Mouse (Mus musculus): ENCODE results near the gene Cd37.

Cd37 gene

GRCm38 (mm10) chr7:45198435-45198834 lies 40.5 kb downstream of the Cd37 start:
- DNase-seq = peak; percentile 83

DNA sequence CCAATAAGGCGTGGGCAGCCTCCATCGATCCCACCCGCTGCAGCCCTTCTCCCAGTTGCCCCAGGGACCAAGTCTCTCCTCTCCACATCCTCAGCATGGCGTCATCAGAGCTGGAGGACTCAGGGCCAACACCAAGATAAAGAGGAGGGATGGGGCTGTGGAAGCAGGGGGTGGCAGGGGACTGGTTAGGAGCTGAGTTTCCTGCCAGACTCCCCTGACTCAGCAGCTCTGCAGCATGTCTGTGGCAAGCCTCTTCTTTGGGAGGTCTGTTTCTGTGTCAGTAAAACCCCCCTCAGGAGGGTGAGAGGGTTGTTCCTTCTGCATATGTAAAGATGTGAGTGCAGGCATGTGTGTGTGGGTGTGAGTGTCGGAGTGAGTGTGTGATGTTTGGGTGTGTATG lies 41.9 kb downstream of the Cd37 start:
- no peak for DNase-seq

DNA sequence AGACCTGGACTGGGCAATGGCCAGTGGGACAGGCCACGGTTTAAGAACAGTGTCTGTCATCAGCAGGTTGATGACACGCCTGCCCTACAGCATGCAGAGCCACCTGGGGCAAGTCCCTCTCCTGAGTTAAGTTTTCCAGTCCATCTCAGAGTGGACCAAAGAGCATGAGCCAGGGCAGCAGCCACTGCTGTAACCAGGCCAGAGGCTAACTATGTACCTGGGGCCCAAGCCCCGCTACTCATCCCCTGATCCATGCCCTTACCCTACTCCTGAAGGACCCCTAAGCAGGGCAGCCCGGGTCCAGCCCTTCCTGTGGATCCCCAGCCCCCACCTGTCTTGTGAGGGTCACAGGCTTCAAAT lies 42.8 kb downstream of the Cd37 start:
- DNase-seq = no peak

GRCm38 (mm10) chr7:45195341-45196175 lies 43.4 kb downstream of the Cd37 start:
- no peak for DNase-seq

GRCm38 (mm10) chr7:45193871-45194785 lies 44.8 kb downstream of the Cd37 start:
- DNase-seq = no peak

GRCm38 (mm10) chr7:45193406-45193805 lies 45.5 kb downstream of the Cd37 start:
- DNase-seq = no peak

DNA sequence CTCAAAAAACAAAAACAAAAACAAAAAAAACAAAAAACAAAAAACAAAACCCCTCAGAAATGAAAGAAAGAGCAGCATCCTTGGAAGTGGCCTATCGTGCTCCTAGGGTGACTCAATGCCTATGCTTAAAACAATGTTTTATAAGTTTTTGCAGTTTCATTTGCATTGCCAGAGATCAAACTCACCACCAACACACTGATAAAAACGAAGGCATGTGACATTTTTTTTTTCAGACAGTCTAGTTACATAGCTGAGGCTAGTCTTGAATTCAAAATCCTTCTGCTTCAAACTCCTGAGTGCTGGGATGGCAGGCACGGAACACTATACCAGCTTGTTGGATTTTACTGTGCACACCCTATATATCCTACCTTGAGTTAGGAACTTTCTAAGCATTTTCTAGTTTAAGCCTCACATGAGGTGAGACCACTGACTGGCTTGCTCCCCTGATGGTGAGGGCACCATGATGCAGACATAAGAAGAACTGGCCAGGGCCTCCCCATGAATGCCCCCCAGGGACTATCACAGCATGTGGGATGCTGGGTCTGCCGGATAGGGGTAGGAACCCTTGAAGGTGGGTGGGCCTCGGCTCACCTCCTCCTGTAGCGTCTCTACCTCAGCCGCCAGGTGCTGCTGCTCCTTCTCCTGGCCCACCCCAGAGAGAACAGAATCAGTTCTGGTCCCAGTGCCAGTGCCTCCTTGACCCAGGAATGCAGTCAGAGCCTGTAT lies 46.2 kb downstream of the Cd37 start:
- DNase-seq = no peak

DNA sequence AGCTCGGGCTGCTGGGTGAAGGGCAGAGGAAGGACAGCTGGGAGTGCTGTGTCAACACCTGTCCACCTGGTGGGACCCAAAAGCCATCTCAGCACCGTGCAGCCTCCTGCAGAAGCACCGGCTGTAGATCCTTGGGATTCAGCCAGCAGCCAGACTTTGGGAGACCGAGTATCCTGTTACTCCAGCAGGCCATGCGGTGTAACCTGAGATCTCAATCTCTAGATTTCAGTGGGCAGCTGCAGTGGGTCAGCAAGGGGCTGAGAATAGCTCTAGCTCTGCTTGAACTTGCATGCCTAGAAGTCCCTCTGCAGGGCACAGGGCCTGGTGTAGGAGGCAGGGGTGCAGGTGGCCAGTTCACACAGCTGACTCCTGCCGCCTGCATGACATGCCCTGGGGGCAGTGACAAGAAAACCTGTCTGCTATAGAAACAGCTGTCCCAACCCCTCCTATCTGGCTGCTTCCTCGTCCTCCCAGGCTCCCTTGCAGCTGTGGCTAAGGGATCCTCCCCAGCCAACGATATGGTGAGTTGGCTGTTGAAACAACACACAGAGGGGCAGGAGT lies 47.0 kb downstream of the Cd37 start:
- DNase-seq = peak; percentile 74

GRCm38 (mm10) chr7:45191161-45191560 lies 47.8 kb downstream of the Cd37 start:
- DNase-seq = no peak

DNA sequence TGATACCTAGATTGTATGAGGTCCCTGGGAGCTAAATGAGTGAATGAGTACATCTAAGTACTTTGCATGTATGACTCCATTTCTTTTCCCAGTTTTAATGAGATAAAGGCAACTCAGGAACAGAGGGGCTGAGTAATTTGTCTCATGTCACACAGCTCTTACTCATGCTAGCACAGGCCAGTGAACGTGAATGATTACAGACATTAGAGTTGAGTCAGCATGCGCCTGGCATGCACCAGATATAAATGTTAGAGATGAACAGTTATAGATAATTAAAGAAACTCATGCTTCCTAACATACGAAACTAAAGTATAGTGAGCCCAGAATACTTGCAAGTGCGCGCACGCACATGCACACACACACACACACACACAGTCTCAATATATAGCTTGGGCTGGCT lies 48.7 kb downstream of the Cd37 start:
- no peak for DNase-seq

DNA sequence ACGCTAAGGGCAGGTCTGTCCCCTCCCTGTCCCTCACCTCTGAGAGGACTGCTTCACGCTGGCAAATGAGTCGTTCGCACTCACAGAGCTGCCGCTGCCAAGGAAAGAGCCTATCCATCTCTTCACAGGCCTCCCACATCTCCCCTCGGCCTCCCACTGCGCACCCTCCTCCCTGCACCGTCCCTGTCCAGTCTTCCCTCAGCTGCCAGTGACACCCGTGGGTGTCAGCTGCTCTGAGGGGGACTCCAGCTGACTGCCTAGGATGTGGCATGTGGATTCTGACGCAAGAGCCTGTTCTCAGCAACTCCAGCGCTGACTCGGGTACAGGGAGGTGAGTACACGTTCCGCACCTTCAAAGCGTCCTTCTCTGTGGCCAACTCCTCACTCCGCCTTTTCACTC lies 49.3 kb downstream of the Cd37 start:
- no peak for DNase-seq

- DNase-seq = no peak
Measured at GRCm38 (mm10) chr7:45185921-45186320, 53.0 kb downstream of the Cd37 start.

GRCm38 (mm10) chr7:45183672-45184071 lies 55.2 kb downstream of the Cd37 start:
- no peak for DNase-seq

Measured in embryo, embryonic 11 days (tissue).